Mouse (Mus musculus): ENCODE results near the gene Plekha4. TPM values are rescaled to one million over a fixed set of nuclear protein-coding genes. Genes with fewer than 3 reads are reported as not detected.

Plekha4 gene
- total and polyA plus RNA-seq, 3 experiments: 0.12 to 0.65 TPM; not detected in 1

DNA sequence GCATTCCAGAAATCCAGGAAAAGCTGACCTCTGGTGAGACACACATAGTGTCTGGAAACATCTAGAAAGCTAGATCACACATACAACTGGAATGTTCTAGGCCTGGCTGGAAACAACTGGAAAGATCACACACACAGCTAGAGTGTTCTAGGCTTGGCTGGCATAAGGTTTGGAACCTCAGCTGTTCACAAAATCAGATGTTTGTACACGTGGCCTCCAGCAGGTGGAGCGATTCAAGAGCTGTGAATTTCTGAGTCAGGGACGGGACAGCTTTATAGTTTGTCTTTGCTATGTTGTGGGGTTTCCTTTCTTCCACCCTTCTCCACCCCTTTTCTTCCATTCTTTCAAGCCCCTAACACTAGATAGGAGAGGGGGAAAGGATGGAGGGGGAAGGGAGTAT lies 49.1 kb upstream of the Plekha4 start (continued):
- TF ChIP-seq ZMIZ1 (IDR thresholded peaks at IDR 0.05; ENCODE audit: low read depth, low read length) (no peak), TBP (IDR thresholded peaks at IDR 0.05; ENCODE audit: low read depth, low read length) (0 out of 2 replicates have a peak, but pooled peaks have one; percentile 36), MYC (IDR thresholded peaks at IDR 0.05; ENCODE audit: low read depth, low read length) (peak; percentile 89), ZC3H11A (IDR thresholded peaks at IDR 0.05; ENCODE audit: low read depth, low read length) (peak; percentile 40; the same call in 1 of the 2 replicates), ELF1 (IDR thresholded peaks at IDR 0.05; ENCODE audit: low read depth, low read length) (no peak), JUND (IDR thresholded peaks at IDR 0.05; ENCODE audit: low read depth, low read length) (no peak), GATA1 (IDR thresholded peaks at IDR 0.05; ENCODE audit: low read depth, low read length) (no peak), POLR2AphosphoS5 (IDR thresholded peaks at IDR 0.05; ENCODE audit: borderline replicate concordance, low read depth, low read length) (no peak)

DNA sequence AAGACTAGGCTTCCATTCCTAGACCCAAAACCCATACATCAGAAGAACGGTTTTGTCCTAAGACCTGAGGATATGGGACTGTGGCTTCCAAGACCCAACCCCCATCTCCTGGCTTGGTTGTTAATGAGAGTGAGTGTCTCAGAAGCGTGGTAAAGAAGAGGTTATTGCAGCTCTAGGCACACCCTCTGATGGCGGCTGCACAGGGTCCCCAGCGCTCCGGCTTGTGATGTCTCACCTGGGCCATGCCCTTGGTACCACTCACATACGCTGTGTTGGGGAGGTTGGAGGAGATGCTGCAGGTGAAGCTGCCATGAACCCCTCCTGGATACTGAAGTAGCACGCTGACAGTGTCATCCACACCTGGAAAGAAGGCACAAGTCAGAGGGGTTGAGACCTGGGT lies 47.4 kb upstream of the Plekha4 start:
- Histone ChIP-seq H3K4me3 (ENCODE audit: control insufficient read depth in 1 of 2, insufficient read depth in 1 of 2, low read depth in 2 of 2, low read length in 2 of 2) (no peak overlapping the region), H3K27me3 (ENCODE audit: control insufficient read depth in 1 of 2, insufficient read depth in 2 of 2, low read length in 2 of 2) (no peaks in the 10 kb centered on the region), H3K4me1 (ENCODE audit: control insufficient read depth in 1 of 2, insufficient read depth in 2 of 2, low read length in 2 of 2) (peaks cover 6 to 24% of the 10 kb centered on the region in 2 experiments; a peak in 3 of 4 replicates), H3K36me3 (ENCODE audit: control insufficient read depth in 1 of 2, insufficient read depth in 2 of 2, low read length in 2 of 2) (peaks cover 0 to 20% of the 10 kb centered on the region in 2 experiments; a peak in 2 of 4 replicates), H3K79me2 (ENCODE audit: control insufficient read depth, insufficient read depth, low read length, poor library complexity) (peaks cover 3% of the 10 kb centered on the region; the same call in 1 of the 2 replicates), H3K27ac (ENCODE audit: control insufficient read depth, low read depth, low read length) (no peak overlapping the region), H3K9me3 (replicated peaks; ENCODE audit: insufficient read depth, low read length) (no peaks in the 10 kb centered on the region), H3K9ac (ENCODE audit: control insufficient read depth, low read depth, low read length, poor library complexity, severe bottlenecking) (no peak overlapping the region)
- no peak for DNase-seq (ENCODE audit: low read depth, low spot score)
- no peak for TF ChIP-seq HCFC1 (IDR thresholded peaks at IDR 0.05; ENCODE audit: low read depth, low read length)
- TF ChIP-seq MXI1 (IDR thresholded peaks at IDR 0.05; ENCODE audit: low read depth, low read length): no peak
- TF ChIP-seq KAT2A (conservative IDR thresholded peaks at IDR 0.05; ENCODE audit: low read depth, low read length): no peak
- no peak for TF ChIP-seq MEF2A (IDR thresholded peaks at IDR 0.05; ENCODE audit: extremely low read depth, insufficient replicate concordance, low read depth, low read length, poor library complexity, severe bottlenecking)
- no peak for TF ChIP-seq TCF12 (IDR thresholded peaks at IDR 0.05; ENCODE audit: low read depth, low read length)
- no peak for TF ChIP-seq ETS1 (IDR thresholded peaks at IDR 0.05; ENCODE audit: low read depth, low read length)
- no peak for TF ChIP-seq POLR2A (IDR thresholded peaks at IDR 0.05; ENCODE audit: control insufficient read depth in 1 of 2, insufficient read depth in 1 of 2, low read depth in 1 of 2, low read length in 2 of 2, poor library complexity in 1 of 2)
- no peak for TF ChIP-seq CTCF (IDR thresholded peaks at IDR 0.05 in 2 of 3, conservative IDR thresholded peaks at IDR 0.05 in 1 of 3; ENCODE audit: control insufficient read depth in 1 of 3, insufficient read depth in 1 of 3, low read depth in 2 of 3, low read length in 3 of 3, poor library complexity in 1 of 3, severe bottlenecking in 1 of 3)
- TF ChIP-seq TAL1 (IDR thresholded peaks at IDR 0.05; ENCODE audit: low read length): no peak
- TF ChIP-seq ZC3H11A (IDR thresholded peaks at IDR 0.05; ENCODE audit: low read depth, low read length): no peak
- no peak for TF ChIP-seq SIN3A (IDR thresholded peaks at IDR 0.05; ENCODE audit: low read length)
- TF ChIP-seq MAX (IDR thresholded peaks at IDR 0.05; ENCODE audit: low read length): no peak
- no peak for TF ChIP-seq ZNF384 (IDR thresholded peaks at IDR 0.05; ENCODE audit: low read depth, low read length)
- no peak for TF ChIP-seq GATA1 (IDR thresholded peaks at IDR 0.05; ENCODE audit: low read depth, low read length)
- no peak for TF ChIP-seq NRF1 (IDR thresholded peaks at IDR 0.05; ENCODE audit: insufficient read depth, low read depth, low read length, poor library complexity, severe bottlenecking)

All from MEL (cell line).